Mouse (Mus musculus): ENCODE measurements around the gene Tm9sf3. TPM values are rescaled to one million over a fixed set of nuclear protein-coding genes. Genes with fewer than 3 reads are reported as not detected.

The Tm9sf3 gene
- 1,221 TPM for polyA plus RNA-seq (2014; fragmentation: Illumina TruSeq; extraction: RNeasy Lipid Tissue Mini Kit (QIAGEN cat#74804); ENCODE audit: low read depth, low replicate concordance)

DNA sequence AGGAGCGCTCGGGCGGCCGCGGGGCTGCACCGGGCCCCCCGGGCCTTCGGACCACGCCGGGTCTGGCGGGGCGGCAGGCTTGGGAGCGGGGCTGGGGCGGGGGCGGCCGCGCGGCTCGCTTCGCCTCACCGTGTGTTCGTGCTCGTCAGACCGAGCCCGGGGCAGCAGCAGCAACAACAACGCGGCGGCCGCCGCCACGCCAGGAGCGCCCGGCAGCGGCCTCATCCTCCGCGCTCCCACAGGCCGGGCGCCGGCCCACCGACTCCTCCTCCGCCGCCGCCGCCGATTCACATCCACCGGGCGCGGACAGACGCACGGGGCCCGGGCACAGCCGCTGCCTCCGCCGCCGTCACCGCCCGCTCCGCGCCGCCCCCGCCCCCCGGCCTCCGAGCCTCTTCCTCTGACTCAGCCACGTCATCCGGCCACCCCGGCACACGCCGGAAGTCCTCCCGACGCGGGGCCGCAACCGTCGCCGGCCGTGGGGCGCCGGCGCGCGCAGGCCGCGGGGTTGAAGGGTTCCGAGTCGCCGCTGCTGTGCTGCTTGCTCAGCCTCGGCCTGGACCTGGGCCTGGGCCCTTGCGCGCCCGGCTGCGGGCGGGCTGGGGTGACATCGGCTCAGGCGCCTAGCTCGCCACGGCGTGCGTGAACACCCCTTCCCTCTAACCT, at the start of gene Tm9sf3:
TSS of gene Tm9sf3 (minus strand) at position 368 of the 666 bp plus-strand sequence.

GRCm38 (mm10) chr19:41206811-41207344, 56.9 kb downstream of the Tm9sf3 start, which contains the start of gene Tll2:
Tll2 (minus strand) TSS chr19:41206835.

Other genes starting within 250 kb of the Tm9sf3 start
- not detected for gene Dntt, start 234.7 kb downstream of the Tm9sf3 start, polyA plus RNA-seq (2014; fragmentation: Illumina TruSeq; extraction: RNeasy Lipid Tissue Mini Kit (QIAGEN cat#74804); ENCODE audit: low read depth, low replicate concordance)
- not detected for gene Opalin, start 186.9 kb downstream of the Tm9sf3 start, polyA plus RNA-seq (2014; fragmentation: Illumina TruSeq; extraction: RNeasy Lipid Tissue Mini Kit (QIAGEN cat#74804); ENCODE audit: low read depth, low replicate concordance)
- not detected for gene Tll2, start 57.2 kb downstream of the Tm9sf3 start, polyA plus RNA-seq (2014; fragmentation: Illumina TruSeq; extraction: RNeasy Lipid Tissue Mini Kit (QIAGEN cat#74804); ENCODE audit: low read depth, low replicate concordance)
- 5.3 TPM for gene Pik3ap1, start 121.1 kb upstream of the Tm9sf3 start, polyA plus RNA-seq (2014; fragmentation: Illumina TruSeq; extraction: RNeasy Lipid Tissue Mini Kit (QIAGEN cat#74804); ENCODE audit: low read depth, low replicate concordance)
- 31.4 TPM for gene Lcor, start 218.6 kb upstream of the Tm9sf3 start, polyA plus RNA-seq (2014; fragmentation: Illumina TruSeq; extraction: RNeasy Lipid Tissue Mini Kit (QIAGEN cat#74804); ENCODE audit: low read depth, low replicate concordance)

Measured in sigmoid colon, adult 10 weeks (tissue).